Mouse (Mus musculus): ENCODE measurements around the gene Cxcl15. TPM values are rescaled to one million over a fixed set of nuclear protein-coding genes. Genes with fewer than 3 reads are reported as not detected.

Gene Cxcl15
- polyA plus RNA-seq, 1 experiment, result not detected

DNA sequence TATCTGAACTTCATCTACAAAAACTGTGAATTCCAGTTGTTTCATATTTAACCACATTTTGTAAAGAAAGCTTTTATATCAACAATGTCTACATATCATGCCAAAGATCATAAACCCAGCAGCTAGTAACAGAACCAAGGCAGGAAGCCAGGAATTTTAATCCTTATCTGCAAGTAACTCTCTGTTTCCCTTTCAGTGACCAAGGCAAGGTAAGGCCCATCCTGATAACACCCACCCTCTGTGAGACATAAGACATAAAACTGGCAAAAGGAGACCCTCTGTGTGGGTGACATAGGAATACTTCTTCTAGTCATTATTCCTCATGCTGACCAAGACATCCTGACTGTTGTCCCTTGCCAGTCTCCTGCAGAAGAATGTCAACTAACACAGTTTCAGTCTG, 10.2 kb downstream of the Cxcl15 start:
- Histone ChIP-seq H3K27me3 (replicated peaks; ENCODE audit: control insufficient read depth, insufficient read depth, low read length) (no peaks in the 10 kb centered on the region), H3K4me3 (ENCODE audit: insufficient read depth, low read depth, low read length) (no peak overlapping the region), H3K27ac (ENCODE audit: insufficient read depth, low read depth, low read length) (no peak overlapping the region), H3K4me1 (ENCODE audit: control insufficient read depth, insufficient read depth, low read length) (no peaks in the 10 kb centered on the region), H3K36me3 (ENCODE audit: control insufficient read depth, insufficient read depth, low read length) (no peaks in the 10 kb centered on the region)
- no peak for DNase-seq
- TF ChIP-seq CTCF (conservative IDR thresholded peaks at IDR 0.05; ENCODE audit: insufficient read depth, insufficient read length, low read depth, low read length), result no peak
- no peak for TF ChIP-seq POLR2A (IDR thresholded peaks at IDR 0.05; ENCODE audit: low read depth, low read length)

DNA sequence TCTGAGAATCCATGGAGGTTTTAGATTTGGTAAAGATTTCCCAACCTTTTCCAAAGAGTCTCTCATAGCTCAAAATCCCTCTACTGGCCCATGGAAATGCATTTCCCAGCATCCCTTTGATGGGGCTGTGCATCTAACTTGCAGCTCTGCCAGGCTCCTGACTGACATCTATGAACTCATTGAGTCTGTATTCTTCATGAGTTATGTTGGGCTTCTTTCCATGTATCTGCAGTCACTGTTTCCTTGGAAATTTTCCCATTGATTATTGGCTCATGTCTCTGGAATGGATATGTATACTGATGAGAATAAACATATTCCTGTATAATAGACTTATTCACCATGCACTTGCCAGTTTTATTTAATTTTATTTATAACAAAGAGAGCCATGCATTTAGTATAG, 11.7 kb downstream of the Cxcl15 start:
- DNase-seq, result no peak
- no peaks in the 10 kb centered on the region for H3K27me3 ChIP-seq (replicated peaks; ENCODE audit: control insufficient read depth, insufficient read depth, low read length)
- no peak for TF ChIP-seq POLR2A (IDR thresholded peaks at IDR 0.05; ENCODE audit: low read depth, low read length)
- no peak for TF ChIP-seq CTCF (conservative IDR thresholded peaks at IDR 0.05; ENCODE audit: insufficient read depth, insufficient read length, low read depth, low read length)
- H3K27ac ChIP-seq (ENCODE audit: insufficient read depth, low read depth, low read length), result no peak overlapping the region
- H3K4me1 ChIP-seq (ENCODE audit: control insufficient read depth, insufficient read depth, low read length), result no peaks in the 10 kb centered on the region
- no peak overlapping the region for H3K4me3 ChIP-seq (ENCODE audit: insufficient read depth, low read depth, low read length)
- H3K36me3 ChIP-seq (ENCODE audit: control insufficient read depth, insufficient read depth, low read length), result no peaks in the 10 kb centered on the region

DNA sequence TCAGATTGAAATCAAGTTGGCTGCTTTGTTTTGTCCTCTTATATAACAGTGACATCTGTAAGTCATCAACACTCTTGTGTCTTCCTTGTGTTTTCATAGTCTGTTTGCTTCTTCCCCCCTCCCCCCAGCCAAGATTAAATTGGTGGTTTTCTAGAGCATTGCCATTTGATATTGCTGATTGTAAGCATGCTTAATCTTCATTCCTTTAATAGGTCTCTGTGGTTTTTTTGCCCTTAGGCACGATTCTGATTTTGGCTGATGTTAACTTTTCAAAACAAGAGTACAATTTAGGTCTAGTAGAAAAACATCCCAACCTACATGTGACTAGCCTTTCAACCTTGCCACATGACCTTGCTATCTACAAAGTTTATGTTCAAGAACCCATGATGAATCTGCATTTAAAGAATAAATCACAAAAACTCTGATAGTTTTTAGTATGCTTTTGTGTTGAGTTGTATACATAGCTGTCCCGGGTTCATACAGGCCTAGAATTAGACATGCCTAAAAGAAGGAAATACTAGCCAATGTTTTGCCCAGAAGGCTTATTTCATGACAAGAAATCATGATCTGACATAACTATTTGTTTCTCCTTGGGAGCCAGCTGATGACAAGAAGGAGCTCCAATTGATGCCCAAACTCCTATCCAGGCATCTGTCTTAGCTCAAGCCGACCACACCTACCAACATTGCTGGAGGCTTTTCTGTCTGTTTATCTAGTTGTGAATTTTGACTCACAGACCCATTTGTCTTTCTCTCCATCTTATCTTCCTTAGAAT, 13.0 kb downstream of the Cxcl15 start:
- Histone ChIP-seq H3K27ac (ENCODE audit: insufficient read depth, low read depth, low read length) (no peak overlapping the region), H3K36me3 (ENCODE audit: control insufficient read depth, insufficient read depth, low read length) (no peaks in the 10 kb centered on the region), H3K27me3 (replicated peaks; ENCODE audit: control insufficient read depth, insufficient read depth, low read length) (no peaks in the 10 kb centered on the region), H3K4me1 (ENCODE audit: control insufficient read depth, insufficient read depth, low read length) (no peaks in the 10 kb centered on the region), H3K4me3 (ENCODE audit: insufficient read depth, low read depth, low read length) (no peak overlapping the region)
- 74% methylated on average over 3 of the region's 3 CpGs for WGBS
- no peak for DNase-seq
- no peak for TF ChIP-seq CTCF (conservative IDR thresholded peaks at IDR 0.05; ENCODE audit: insufficient read depth, insufficient read length, low read depth, low read length)
- no peak for TF ChIP-seq POLR2A (IDR thresholded peaks at IDR 0.05; ENCODE audit: low read depth, low read length)

GRCm38 (mm10) chr5:90819756-90820155, 25.4 kb downstream of the Cxcl15 start:
- H3K27ac ChIP-seq (ENCODE audit: insufficient read depth, low read depth, low read length), result no peak overlapping the region
- TF ChIP-seq POLR2A (IDR thresholded peaks at IDR 0.05; ENCODE audit: low read depth, low read length) (no peak), CTCF (conservative IDR thresholded peaks at IDR 0.05; ENCODE audit: insufficient read depth, insufficient read length, low read depth, low read length) (no peak)
- no peaks in the 10 kb centered on the region for H3K36me3 ChIP-seq (ENCODE audit: control insufficient read depth, insufficient read depth, low read length)
- no peak overlapping the region for H3K4me3 ChIP-seq (ENCODE audit: insufficient read depth, low read depth, low read length)
- no peaks in the 10 kb centered on the region for H3K4me1 ChIP-seq (ENCODE audit: control insufficient read depth, insufficient read depth, low read length)
- H3K27me3 ChIP-seq (replicated peaks; ENCODE audit: control insufficient read depth, insufficient read depth, low read length), result no peaks in the 10 kb centered on the region
- DNase-seq, result no peak

- H3K4me1 ChIP-seq (ENCODE audit: control insufficient read depth, insufficient read depth, low read length), result no peaks in the 10 kb centered on the region
- H3K4me3 ChIP-seq (ENCODE audit: insufficient read depth, low read depth, low read length), result 0 out of 2 replicates have a peak overlapping the region, but pooled peaks have one; percentile 25
- DNase-seq, result peak; percentile 27
- H3K27ac ChIP-seq (ENCODE audit: insufficient read depth, low read depth, low read length), result peak overlapping the region; percentile 89
- no peak for TF ChIP-seq CTCF (conservative IDR thresholded peaks at IDR 0.05; ENCODE audit: insufficient read depth, insufficient read length, low read depth, low read length)
- no peak for TF ChIP-seq POLR2A (IDR thresholded peaks at IDR 0.05; ENCODE audit: low read depth, low read length)
- 61% methylated on average over 11 of the region's 11 CpGs for WGBS
- no peaks in the 10 kb centered on the region for H3K27me3 ChIP-seq (replicated peaks; ENCODE audit: control insufficient read depth, insufficient read depth, low read length)
- no peaks in the 10 kb centered on the region for H3K36me3 ChIP-seq (ENCODE audit: control insufficient read depth, insufficient read depth, low read length)
These were observed 37.9 kb downstream of the Cxcl15 start for GRCm38 (mm10) chr5:90832145-90832767.

GRCm38 (mm10) chr5:90832768-90833388, 38.5 kb downstream of the Cxcl15 start:
- TF ChIP-seq CTCF (conservative IDR thresholded peaks at IDR 0.05; ENCODE audit: insufficient read depth, insufficient read length, low read depth, low read length) (no peak), POLR2A (IDR thresholded peaks at IDR 0.05; ENCODE audit: low read depth, low read length) (no peak)
- WGBS, result 81% methylated on average over 8 of the region's 8 CpGs
- no peaks in the 10 kb centered on the region for H3K4me1 ChIP-seq (ENCODE audit: control insufficient read depth, insufficient read depth, low read length)
- H3K27me3 ChIP-seq (replicated peaks; ENCODE audit: control insufficient read depth, insufficient read depth, low read length), result no peaks in the 10 kb centered on the region
- peak overlapping the region; percentile 35 for H3K27ac ChIP-seq (ENCODE audit: insufficient read depth, low read depth, low read length)
- no peak overlapping the region for H3K4me3 ChIP-seq (ENCODE audit: insufficient read depth, low read depth, low read length)
- DNase-seq, result no peak
- no peaks in the 10 kb centered on the region for H3K36me3 ChIP-seq (ENCODE audit: control insufficient read depth, insufficient read depth, low read length)

DNA sequence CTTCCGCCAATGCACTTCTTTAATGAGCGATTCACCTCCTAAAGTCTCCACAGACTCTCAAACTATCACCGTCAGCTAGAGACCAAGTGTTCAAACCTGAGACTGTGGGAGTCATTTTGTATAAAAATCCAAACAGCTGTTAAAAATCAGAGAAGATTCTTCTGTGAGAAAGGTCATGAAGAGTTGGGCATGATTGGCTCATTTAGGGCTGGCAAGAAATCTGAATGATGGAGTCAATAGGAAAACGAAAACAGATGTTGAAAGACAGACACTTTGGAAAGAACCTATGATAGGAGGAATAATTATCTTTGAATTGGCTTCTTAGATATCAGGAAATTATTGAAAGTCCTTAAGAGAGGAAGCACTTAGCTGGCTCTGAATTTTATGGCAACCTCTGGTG, 40.1 kb downstream of the Cxcl15 start:
- Histone ChIP-seq H3K36me3 (ENCODE audit: control insufficient read depth, insufficient read depth, low read length) (no peaks in the 10 kb centered on the region), H3K27ac (ENCODE audit: insufficient read depth, low read depth, low read length) (no peak overlapping the region), H3K27me3 (replicated peaks; ENCODE audit: control insufficient read depth, insufficient read depth, low read length) (no peaks in the 10 kb centered on the region), H3K4me1 (ENCODE audit: control insufficient read depth, insufficient read depth, low read length) (no peaks in the 10 kb centered on the region), H3K4me3 (ENCODE audit: insufficient read depth, low read depth, low read length) (no peak overlapping the region)
- DNase-seq, result no peak
- 85% methylated on average over 4 of the region's 4 CpGs for WGBS
- TF ChIP-seq POLR2A (IDR thresholded peaks at IDR 0.05; ENCODE audit: low read depth, low read length) (no peak), CTCF (conservative IDR thresholded peaks at IDR 0.05; ENCODE audit: insufficient read depth, insufficient read length, low read depth, low read length) (no peak)
